Mouse (Mus musculus) T-cell, adult 2 months (primary cell): ENCODE measurements around the gene Lrp4.

Experiments used
- DNase-seq: peaks from one replicate; pipeline ENCODE4 v3.0.0; 2022; ENCODE audit warnings: low spot score

The Lrp4 gene

GRCm38 (mm10) chr2:91457259-91457655 is at the start of gene Lrp4:
TSS of gene Lrp4 (plus strand) at chr2:91457511.
- DNase-seq = no peak

GRCm38 (mm10) chr2:91408031-91408430 is 49.3 kb upstream of the Lrp4 start:
- DNase-seq = no peak

DNA sequence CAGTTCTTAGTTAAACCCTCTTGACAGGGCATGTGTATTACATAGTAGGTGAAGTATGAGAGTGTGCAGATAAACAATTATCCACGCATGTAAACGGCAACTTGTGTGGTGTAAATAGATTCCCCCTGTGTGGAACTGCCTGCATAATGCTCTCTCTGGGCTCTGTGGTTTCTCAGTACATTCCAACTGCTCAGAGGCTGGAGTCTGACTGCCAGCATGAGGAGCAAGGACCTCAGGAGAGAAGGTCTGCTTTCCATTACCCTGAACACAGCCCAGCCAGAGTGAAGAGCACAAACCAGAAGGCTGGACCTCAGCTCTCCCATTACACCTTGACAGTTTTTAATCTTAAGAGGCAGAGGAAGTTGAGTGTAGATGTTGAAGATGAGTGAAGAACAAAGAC is 45.8 kb upstream of the Lrp4 start:
- no peak for DNase-seq

- DNase-seq = no peak
Observed at GRCm38 (mm10) chr2:91412361-91412760, 45.0 kb upstream of the Lrp4 start.

DNA sequence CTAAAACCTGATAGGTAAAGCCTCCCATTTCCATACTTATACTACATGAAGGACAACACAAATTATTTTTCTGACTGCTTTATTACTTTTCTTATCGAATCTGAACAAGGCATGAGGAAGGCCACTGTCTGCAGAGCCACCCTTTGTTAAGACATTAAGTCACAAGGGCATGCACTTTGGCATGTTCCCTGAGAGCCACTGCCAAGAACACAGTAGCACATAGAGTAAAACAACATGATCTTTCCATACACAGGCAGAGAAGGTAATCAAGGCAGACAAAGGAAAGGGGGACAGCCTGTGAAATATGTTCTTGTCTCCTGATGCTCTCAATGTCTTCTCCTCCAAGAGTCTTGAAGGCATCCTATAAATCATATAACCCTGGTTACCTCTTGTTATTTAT is 43.5 kb upstream of the Lrp4 start:
- DNase-seq = no peak

GRCm38 (mm10) chr2:91421641-91422040 is 35.7 kb upstream of the Lrp4 start:
- DNase-seq = no peak

GRCm38 (mm10) chr2:91424061-91424720 is 33.1 kb upstream of the Lrp4 start:
- DNase-seq = no peak

DNA sequence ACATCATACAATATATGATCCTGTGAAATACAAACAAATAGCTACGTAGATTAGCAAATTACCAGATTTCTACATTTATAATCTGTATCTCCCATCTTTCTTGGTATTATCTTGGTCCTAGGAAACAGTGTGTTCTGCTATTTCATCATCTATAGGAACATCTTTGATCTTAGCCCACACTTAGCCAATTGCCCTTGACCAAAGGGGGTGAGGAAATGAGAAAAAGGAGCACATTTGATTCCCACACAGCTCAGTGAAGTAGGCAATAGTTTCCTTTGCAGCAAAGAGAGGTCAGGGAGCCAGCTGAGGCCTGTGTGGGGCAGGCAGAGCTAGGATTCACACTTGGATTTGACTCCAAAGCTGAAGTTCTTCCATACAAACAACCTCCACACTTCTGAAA is 31.0 kb upstream of the Lrp4 start:
- DNase-seq = no peak

DNA sequence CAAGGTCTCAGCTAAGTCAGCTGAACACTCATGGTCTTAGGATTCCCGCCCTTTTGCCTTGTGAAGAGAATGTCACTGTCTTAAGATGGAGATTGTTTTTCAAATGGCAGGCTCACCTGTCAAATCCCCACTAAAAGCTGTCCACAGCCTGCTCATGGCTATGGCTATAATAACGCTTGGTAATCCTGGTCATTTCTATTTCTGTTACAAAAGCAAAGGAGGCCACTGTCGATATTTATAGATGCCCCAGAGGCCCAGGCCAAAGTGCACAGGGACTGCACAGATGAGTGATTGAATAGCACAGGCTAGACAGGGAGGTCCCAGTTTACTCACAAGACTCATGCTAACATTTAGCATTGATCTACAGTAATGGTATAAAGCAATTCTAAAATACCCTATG is 28.2 kb upstream of the Lrp4 start:
- DNase-seq = no peak

DNA sequence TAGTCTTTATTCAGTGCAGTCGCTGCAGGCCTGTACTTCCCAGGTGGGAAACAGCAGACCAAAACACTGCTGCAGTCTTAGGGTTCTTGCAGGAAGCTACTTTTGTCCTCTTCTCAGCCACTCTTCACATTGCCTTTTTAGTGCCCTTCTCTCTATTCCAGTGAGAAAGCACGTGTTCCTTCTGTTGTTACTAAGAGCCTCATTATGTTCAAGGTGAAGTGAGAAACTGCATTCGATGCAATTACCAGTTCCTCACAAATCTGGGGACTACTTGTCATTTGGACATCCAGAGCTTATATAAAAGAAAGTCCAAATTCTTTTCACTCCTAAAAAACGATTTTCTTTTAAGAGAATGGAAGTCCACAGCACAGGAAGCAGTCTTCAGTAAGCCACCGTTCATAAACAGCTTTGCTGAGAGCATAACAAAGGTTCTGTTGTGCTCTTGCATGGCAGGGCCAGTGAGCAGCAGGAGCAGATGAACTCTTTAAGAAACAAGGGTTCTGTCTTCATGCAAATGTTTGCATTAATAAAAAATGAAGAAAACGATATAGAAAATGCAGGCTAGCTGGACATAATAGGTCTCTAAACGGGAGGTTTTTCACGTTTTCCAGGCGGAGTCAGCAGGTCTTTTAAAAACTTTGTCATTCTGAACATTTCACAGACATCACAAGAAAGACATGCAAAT is 27.3 kb upstream of the Lrp4 start:
- DNase-seq = no peak

GRCm38 (mm10) chr2:91430600-91430919 is 26.8 kb upstream of the Lrp4 start:
- DNase-seq = no peak

- no peak for DNase-seq
Observed at GRCm38 (mm10) chr2:91436713-91437112, 20.6 kb upstream of the Lrp4 start.

DNA sequence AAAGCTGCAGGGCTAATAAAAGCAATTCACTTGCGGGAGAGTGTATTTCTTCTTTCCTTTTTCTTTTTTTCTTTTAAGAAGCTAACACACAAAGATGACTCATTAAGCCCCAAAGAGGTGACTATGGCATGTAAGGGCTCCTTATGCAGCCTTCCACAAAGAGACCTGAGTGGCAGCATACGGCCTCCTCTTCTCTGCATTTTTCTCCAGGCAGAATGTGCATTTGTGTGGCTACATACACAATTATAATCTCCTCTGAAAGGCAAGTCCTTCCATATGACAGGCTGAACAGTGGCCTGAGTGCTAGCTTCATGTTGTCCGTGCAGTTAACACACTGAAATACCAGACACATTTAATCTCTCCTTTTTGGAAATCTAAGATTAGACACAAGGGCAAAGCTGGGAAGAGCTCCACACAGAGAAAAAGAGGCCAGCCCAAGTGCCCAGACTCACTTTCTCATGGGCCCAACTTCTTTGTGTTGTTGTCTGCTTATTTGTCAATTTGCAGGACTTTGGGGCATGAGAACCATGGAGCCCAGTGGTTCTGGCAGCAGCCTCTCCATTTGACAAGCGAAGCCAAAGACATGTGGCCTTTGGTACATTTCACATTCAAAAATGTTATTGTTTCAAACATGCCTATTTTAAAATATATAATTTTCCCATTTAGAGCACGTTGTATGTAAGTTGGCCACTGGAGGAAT is 20.0 kb upstream of the Lrp4 start:
- DNase-seq = no peak

DNA sequence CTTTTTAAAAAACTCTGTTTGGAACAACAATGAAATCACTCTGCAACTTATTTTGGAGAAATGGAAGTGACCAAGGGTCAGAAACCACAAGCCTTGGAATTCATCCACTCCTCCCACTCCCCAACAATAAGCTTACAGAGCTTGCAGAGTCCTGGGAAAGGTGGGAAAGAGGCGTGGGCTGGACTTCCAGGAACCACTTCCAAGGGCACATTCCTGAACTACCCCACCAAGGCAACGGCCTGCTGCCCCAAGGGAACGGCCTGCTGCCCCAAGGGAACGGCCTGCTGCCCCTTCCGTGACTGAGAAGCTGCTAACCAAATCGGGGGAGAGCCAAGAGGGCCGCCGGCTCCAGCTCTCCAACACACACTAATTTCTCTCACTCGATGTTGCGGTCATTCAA is 18.0 kb upstream of the Lrp4 start:
- DNase-seq = no peak

DNA sequence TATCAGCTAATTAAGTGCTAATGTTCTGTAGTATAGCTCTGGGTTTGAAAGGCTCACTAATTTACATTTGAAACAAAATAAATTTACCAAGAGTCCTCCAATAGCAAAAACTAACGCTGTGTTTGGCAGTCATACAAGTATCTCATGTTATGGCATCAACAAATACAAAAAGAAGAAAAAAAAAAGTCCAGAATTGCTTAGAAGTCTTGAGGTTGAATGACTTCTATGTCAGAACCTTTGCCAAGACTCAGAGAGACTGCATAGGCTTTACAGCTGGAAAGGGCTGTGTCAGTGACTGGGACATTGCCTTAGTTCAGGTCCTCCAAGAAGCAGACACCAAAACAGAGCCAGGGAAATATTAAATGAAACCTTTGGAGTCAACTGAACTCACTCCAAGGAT is 17.4 kb upstream of the Lrp4 start:
- no peak for DNase-seq

GRCm38 (mm10) chr2:91440686-91441085 is 16.6 kb upstream of the Lrp4 start:
- DNase-seq = no peak

- no peak for DNase-seq
Observed at GRCm38 (mm10) chr2:91441715-91442114, 15.6 kb upstream of the Lrp4 start.

- no peak for DNase-seq
Observed at GRCm38 (mm10) chr2:91442241-91442640, 15.1 kb upstream of the Lrp4 start.

- DNase-seq = peak; percentile 87
Observed at GRCm38 (mm10) chr2:91444286-91444892, 12.9 kb upstream of the Lrp4 start, which contains the start of gene 1110051M20Rik. TSS of gene 1110051M20Rik (minus strand) at chr2:91444704.

GRCm38 (mm10) chr2:91449662-91450061 is 7.6 kb upstream of the Lrp4 start:
- no peak for DNase-seq

DNA sequence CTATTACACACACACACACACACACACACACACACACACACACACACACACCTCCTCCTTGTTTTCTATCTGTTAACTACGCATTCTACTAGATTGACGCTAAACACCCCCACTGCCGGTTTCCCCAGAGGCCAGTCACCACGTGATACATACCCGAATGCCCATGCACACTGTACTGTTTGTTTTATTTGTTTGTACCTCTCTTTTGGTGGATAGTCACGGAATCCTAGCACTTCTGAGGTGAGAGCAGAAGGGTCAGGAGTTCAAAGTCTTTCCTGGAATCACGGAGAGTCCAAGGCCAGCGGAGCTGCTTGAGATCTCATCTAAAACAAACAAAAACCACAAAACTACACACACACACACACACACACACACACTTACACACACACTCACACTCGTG is 7.0 kb upstream of the Lrp4 start:
- no peak for DNase-seq

DNA sequence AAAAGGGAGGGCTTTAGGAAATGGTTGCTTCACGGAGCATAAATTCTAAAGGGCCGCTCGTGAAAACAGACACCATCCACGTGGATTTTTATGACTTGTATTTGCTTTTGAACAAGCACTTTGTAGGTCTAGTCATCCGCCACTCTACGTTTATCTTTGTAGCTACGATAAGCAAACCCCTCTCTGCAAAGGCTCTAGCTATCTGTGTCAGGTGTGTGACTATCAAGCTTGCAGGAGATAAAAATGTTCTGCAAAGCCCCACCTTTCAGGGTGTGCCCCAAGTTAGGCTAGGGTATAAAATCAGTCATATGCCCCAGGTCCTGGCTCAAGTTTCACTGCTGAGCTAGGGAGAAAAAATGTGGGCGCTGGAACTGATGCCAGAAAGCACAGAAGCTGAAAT is 4.7 kb upstream of the Lrp4 start:
- no peak for DNase-seq
